Mouse (Mus musculus) adrenal gland, adult 8-10 months (tissue): ENCODE measurements at regions not wholly inside any gene's neighbourhood (a gene's known extent, or its start where the extent isn't known, plus 50 kb on each side); places are given as distances from the start of the nearest gene placed in this dataset.

Experiments used
- DNase-seq: peaks from one replicate; pipeline ENCODE4 v3.0.0; 2022

GRCm38 (mm10) chr1:34642304-34642893, 62.9 kb downstream of the Amer3 start:
- no peak for DNase-seq

GRCm38 (mm10) chr1:34653963-34654644, 74.6 kb downstream of the Amer3 start:
- no peak for DNase-seq

GRCm38 (mm10) chr1:34657481-34657880, 78.0 kb downstream of the Amer3 start:
- no peak for DNase-seq

- DNase-seq: no peak
These were observed 84.6 kb downstream of the Amer3 start for GRCm38 (mm10) chr1:34663875-34664547.

GRCm38 (mm10) chr1:34664816-34665511, 85.5 kb downstream of the Amer3 start:
- peak; percentile 29 for DNase-seq

DNA sequence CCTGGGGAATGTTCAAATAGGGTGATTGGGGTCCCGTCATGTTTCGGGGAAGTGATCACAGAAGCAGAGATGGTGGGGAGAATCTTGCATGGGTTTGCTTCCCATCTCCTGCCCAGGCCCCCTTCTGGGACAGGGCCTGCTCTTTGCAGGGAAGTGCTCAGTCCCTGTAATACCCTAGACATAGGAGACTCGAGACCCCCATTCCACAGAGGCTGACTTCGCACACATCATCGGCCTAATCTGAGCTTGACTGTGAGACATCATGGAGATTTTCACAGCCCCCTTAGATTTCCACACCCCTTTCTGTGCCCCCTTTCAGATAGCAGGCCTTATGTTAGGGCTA, 86.0 kb downstream of the Amer3 start:
- DNase-seq: no peak

DNA sequence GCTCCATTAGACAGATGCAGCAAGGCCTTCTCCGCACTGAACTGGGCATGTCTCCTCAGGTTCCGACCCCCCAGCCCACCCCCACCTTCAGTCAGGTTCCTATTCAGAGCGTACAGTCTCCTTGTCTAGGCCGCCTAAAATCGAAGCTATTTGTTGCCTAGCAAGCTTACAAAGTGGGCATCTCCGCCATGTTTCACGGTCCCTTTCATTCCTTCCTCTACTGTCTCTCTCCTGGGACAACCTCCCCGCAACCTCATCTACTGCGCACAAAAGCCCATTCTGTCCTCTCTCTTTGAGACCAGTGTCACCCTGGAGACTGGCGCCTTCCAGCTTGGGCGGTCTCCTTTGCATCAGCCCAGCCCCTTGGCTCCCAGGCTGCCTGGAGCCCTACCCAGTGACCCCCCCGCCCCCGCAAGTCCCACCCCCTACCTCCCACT, 86.8 kb downstream of the Amer3 start:
- DNase-seq: no peak

- DNase-seq: no peak
These were observed 97.8 kb downstream of the Amer3 start for GRCm38 (mm10) chr1:34677105-34677741.

DNA sequence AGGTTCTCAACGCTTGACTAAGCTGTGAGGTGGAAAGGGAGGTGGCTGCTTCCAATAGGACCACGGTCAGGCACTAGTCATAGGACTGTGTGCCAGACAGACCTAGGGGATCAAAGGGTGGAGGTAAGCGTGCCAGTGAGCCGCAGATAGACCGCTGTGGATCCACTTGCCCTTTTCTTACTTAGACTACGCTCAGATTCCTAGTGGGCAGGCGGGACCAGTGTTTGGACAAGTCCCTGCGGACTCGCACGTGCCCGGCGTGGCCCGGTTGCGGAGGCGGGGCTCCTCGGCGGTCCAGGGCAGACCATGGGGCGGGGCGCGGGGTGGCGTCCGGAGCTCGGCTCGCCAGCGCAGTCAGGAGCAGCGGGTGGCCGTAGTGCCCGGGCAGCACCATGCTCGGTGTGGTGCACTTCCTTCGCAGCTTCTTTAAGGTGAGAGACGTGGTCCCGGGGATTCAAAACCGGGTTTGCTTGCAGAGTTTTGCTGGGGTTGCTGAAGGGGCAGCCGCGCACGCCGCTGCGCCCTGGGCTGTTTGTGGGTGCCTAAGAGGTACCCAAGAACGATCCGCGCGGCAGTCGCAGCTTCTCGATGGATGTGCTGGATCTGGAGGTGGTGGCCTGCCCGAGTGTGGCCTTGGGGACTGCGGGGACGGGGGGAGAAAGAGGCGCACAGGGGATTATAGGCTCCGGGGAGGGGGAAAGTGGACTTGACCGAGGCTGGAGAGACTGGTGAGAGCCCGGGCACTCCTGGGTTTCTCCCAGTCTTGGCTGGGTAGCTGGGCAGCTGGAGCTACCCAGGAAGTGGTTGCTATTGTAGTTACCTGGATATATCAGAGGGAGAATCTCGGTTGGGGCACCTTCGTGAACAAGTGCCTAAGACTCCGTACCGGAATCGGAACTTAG, 98.6 kb downstream of the Amer3 start:
- peak; percentile 15 for DNase-seq

DNA sequence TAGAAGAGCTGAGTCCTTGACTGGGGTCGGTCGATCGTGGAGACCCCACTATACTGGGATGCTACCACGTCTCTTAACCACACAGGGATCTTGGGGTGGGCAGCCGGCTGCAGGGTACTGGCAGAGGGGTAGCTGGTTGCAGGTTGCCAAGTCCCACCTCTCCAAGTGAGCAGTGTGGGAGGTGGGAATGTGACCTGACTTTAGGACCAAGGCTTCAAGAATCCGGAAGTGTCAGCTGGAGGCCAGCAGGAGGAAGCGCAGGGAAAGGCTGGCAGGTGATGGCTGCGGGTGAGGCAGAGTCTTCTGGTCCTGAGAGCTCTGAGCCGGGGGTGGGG, 99.2 kb downstream of the Amer3 start:
- DNase-seq: no peak

DNA sequence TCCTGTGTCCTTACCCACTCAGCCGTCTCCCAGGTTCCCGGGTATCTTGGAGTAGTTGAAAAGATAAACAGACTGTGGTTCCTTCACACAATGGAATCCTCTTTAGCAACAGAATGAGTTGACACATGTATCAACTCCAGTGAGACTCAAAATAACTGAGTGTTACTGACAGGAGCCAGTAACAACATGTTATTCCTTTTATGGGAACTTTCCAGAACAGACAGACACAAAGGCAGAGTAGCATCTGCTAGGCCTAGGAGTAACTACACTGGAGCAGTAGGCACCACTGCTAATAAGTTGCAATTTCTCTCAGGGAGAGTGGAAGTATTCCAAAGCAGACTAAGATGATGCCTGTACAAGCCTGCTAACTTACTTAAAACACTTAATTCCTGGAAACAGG, 107.1 kb downstream of the Amer3 start:
- no peak for DNase-seq

- DNase-seq: no peak
These were observed 117.1 kb downstream of the Amer3 start for GRCm38 (mm10) chr1:34696533-34696932.

GRCm38 (mm10) chr1:34700237-34701030, 121.0 kb downstream of the Amer3 start:
- DNase-seq: no peak

DNA sequence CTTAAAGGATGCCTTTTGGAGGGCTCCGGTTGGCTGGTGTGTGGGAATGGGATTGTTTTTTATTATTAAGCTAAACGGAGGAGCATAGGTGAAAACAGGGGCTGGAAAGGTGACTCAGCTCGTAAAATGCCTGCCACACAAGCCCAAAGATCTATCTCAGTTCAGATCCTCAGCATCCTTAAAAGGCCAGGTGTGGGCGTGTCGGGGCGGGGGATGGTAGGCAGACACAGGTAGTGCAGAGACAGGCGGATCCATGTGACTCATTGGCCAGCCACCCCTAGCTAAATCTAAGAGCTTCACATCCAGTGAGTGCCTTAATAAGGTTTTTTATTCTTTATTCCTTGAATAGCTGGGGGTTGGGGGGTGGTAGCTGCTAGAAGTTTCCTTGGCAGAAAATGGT, 122.0 kb downstream of the Amer3 start:
- no peak for DNase-seq

DNA sequence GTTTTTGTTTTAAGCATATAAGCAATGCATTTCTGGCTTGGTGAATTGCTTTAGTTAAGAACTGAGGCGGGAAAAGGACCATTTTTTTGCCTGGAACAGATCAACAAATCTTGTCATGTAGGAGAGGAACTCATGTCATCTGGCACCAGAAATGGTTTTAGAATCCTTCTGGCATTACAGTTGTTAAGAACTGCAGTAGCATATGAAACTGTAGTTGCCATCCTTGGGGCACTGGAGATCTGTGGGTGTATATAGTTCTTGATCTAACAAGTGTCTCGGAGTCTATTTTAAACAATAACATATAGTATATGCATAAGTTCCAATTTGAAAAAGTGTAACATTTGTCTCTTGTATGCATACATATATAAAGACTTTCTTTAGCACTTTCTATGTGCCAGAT, 129.6 kb downstream of the Amer3 start:
- DNase-seq: no peak

- DNase-seq: no peak
These were observed 120.2 kb downstream of the Fam168b start for GRCm38 (mm10) chr1:34722674-34723073.

DNA sequence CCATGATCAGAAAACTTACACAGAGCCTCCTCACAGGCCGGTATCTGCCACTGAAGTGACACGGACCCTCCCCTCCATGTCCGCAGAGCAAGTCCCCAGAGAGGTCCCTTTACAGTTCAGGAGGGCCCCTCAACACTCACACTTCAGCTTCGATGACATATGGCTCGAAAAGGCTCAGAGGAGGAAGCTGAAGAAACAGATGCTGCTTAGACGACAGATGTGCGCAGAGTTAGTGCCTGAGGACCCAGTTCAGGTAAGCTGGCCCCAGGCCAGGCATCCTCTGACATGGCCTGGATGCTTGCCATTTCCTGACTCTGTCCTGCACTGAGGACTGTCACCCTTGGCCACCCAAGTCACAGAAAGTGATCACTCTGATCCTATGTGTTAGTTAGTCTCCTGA, 110.7 kb downstream of the Fam168b start:
- no peak for DNase-seq

GRCm38 (mm10) chr1:34733026-34733913, 109.6 kb downstream of the Fam168b start:
- no peak for DNase-seq

DNA sequence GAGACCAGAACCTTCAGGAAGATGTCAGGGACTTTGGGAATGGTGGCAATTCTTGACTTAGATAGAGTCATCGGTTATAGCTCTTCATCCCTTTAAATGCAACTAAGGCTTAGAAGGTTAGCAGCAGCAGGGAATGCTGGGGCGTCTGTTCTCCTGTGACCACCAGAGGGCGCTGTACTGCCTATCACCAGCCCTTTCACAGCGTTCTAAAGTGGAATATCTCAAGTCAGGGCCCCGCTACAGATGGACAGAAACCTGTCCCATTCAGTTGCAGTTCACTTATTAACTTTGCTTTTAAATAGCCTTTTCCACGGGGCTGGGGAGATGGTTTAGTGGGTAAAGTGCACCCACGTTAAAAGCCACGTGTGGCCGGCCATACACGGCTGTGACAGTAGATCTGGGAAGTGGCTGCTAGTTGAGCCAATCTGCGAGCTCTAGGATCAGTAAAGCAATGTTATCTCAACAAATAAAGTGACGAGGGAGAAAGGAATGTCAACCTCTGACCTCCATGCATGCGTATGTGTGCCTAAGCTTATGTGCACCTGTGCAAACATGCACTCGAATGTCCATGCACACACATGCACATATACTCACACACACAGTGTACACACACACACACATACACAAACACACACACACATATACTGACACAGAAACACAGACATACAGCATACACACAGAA, 104.3 kb downstream of the Fam168b start:
- DNase-seq: peak; percentile 41
